Mouse (Mus musculus) left cerebral cortex, adult 2 months (tissue): ENCODE measurements around the gene Catsperz. TPM values are rescaled to one million over a fixed set of nuclear protein-coding genes. Genes with fewer than 3 reads are reported as not detected.
"Not testable (repeated sequence)": the region's sequence is repeated elsewhere in the genome, so short reads cannot be mapped to it uniquely, and the experiment has no call there.

Experiments
- DNase-seq, 2 experiments: peaks; one replicate each; pipeline ENCODE4 v3.0.0; 2021 to 2022; ENCODE audit warnings: low spot score in 2 of 2, mixed read lengths in 1 of 2; ENCODE audit errors: extremely low spot score in 1 of 2
- H3K27ac ChIP-seq: fragments of 200-600 bp; 2 replicates; pipeline ENCODE4 v1.8.1; 2022
- H3K4me3 ChIP-seq: fragments of 200-600 bp; 2 replicates; pipeline ENCODE4 v1.8.1; 2022
- CTCF ChIP-seq: fragments of 200-600 bp; IDR thresholded peaks from 2 replicates; pipeline ENCODE4 v1.8.1; 2022; ENCODE audit warnings: antibody characterized with exemption, mild to moderate bottlenecking, moderate library complexity
- intact Hi-C: fragments of 180-260 bp; cut with DNase I; formaldehyde crosslinking; loops from one replicate; pipeline ENCODE4 v1.15.1; 2025
- total RNA-seq, 2 experiments: library from RNA; stranded (reverse); gene quantifications; 2 replicates each; pipeline ENCODE4 v1.2.3; 2021

The Catsperz gene
- total RNA-seq, 2 experiments from 2014 or later, result 23.1 TPM

- H3K4me3 ChIP-seq, result peak overlapping the region; percentile 21; the same call in 1 of the 2 replicates
- TF ChIP-seq CTCF, result no peak
- H3K27ac ChIP-seq, result no peak overlapping the region
- DNase-seq, result no peak
- intact Hi-C loops, result loop anchor here (1.0 kb wide), 1 partner anchor 9 kb away; no protein-coding TSS in a partner anchor
Measured at GRCm38 (mm10) chr19:6911101-6912074, 13.8 kb downstream of the Catsperz start.

- DNase-seq, intact Hi-C loops: not testable (repeated sequence)
- peak overlapping the region; percentile 91 for H3K4me3 ChIP-seq
- H3K27ac ChIP-seq, result peak overlapping the region; percentile 99
Measured at GRCm38 (mm10) chr19:6910306-6910705, 14.9 kb downstream of the Catsperz start.

- intact Hi-C loops, result loop anchor here (2.0 to 5.0 kb wide), 3 partner anchors 52 to 412 kb away; partner anchors contain the start of genes Ccdc88b and Rps6ka4
- TF ChIP-seq CTCF, result no peak
- Histone ChIP-seq H3K4me3 (peak within 1 kb of the TSS; percentile 91), H3K27ac (peak within 1 kb of the TSS; percentile 99)
- DNase-seq, result peak; percentile 91
Measured at GRCm38 (mm10) chr19:6909507-6910289, 15.5 kb downstream of the Catsperz start, which contains the start of the genes Trmt112 and Prdx5. Trmt112 (plus strand) TSS chr19:6909698. Prdx5 (minus strand) TSS chr19:6910106.

GRCm38 (mm10) chr19:6909021-6909420, 16.2 kb downstream of the Catsperz start:
- DNase-seq, result no peak
- H3K27ac ChIP-seq, result peak overlapping the region; percentile 99
- intact Hi-C loops, result loop anchor here (2.0 to 5.0 kb wide), 3 partner anchors 52 to 412 kb away; partner anchors contain the start of genes Ccdc88b and Rps6ka4
- H3K4me3 ChIP-seq, result peak overlapping the region; percentile 91
- TF ChIP-seq CTCF, result no peak

GRCm38 (mm10) chr19:6907811-6908540, 17.2 kb downstream of the Catsperz start:
- no peak for TF ChIP-seq CTCF
- peak overlapping the region; percentile 91 for H3K4me3 ChIP-seq
- peak in 1 of 2 experiments; percentile 6 for DNase-seq
- intact Hi-C loops, result loop anchor here (2.0 to 5.0 kb wide), 3 partner anchors 51 to 411 kb away; partner anchors contain the start of genes Ccdc88b and Rps6ka4
- peak overlapping the region; percentile 40; the same call in 1 of the 2 replicates for H3K27ac ChIP-seq

GRCm38 (mm10) chr19:6907094-6907493, 18.1 kb downstream of the Catsperz start:
- peak in 1 of 2 experiments; percentile 12 for DNase-seq
- H3K4me3 ChIP-seq, result no peak overlapping the region
- no peak overlapping the region for H3K27ac ChIP-seq
- TF ChIP-seq CTCF, result no peak
- intact Hi-C loops, result loop anchor here (5.0 kb wide), 2 partner anchors 50 to 410 kb away; partner anchors contain the start of gene Ccdc88b

GRCm38 (mm10) chr19:6906199-6906598, 19.0 kb downstream of the Catsperz start:
- intact Hi-C loops, result loop anchor here (5.0 kb wide), 2 partner anchors 49 to 409 kb away; partner anchors contain the start of gene Ccdc88b
- H3K27ac ChIP-seq, result no peak overlapping the region
- no peak overlapping the region for H3K4me3 ChIP-seq
- no peak for TF ChIP-seq CTCF
- DNase-seq, result peak in 1 of 2 experiments; percentile 7

GRCm38 (mm10) chr19:6905498-6906159, 19.6 kb downstream of the Catsperz start:
- no peak for TF ChIP-seq CTCF
- Histone ChIP-seq H3K27ac (no peak overlapping the region), H3K4me3 (no peak overlapping the region)
- intact Hi-C loops, result loop anchor here (5.0 kb wide), 2 partner anchors 48 to 408 kb away; partner anchors contain the start of gene Ccdc88b
- peak in 1 of 2 experiments; percentile 7 for DNase-seq

- intact Hi-C loops, result loop anchor here (5.0 kb wide), 2 partner anchors 48 to 408 kb away; partner anchors contain the start of gene Ccdc88b
- no peak overlapping the region for H3K4me3 ChIP-seq
- TF ChIP-seq CTCF, result no peak
- H3K27ac ChIP-seq, result no peak overlapping the region
- DNase-seq, result no peak
Measured at GRCm38 (mm10) chr19:6904846-6905245, 20.3 kb downstream of the Catsperz start.

- no peak for TF ChIP-seq CTCF
- intact Hi-C loops, result no loop called here
- Histone ChIP-seq H3K27ac (no peak overlapping the region), H3K4me3 (no peak overlapping the region)
- DNase-seq, result no peak
Measured at GRCm38 (mm10) chr19:6903031-6903430, 22.1 kb downstream of the Catsperz start.
